Mouse (Mus musculus): ENCODE measurements around the gene Supv3l1.
"Not testable (repeated sequence)": the region's sequence is repeated elsewhere in the genome, so short reads cannot be mapped to it uniquely, and the experiment has no call there.

Gene Supv3l1

DNA sequence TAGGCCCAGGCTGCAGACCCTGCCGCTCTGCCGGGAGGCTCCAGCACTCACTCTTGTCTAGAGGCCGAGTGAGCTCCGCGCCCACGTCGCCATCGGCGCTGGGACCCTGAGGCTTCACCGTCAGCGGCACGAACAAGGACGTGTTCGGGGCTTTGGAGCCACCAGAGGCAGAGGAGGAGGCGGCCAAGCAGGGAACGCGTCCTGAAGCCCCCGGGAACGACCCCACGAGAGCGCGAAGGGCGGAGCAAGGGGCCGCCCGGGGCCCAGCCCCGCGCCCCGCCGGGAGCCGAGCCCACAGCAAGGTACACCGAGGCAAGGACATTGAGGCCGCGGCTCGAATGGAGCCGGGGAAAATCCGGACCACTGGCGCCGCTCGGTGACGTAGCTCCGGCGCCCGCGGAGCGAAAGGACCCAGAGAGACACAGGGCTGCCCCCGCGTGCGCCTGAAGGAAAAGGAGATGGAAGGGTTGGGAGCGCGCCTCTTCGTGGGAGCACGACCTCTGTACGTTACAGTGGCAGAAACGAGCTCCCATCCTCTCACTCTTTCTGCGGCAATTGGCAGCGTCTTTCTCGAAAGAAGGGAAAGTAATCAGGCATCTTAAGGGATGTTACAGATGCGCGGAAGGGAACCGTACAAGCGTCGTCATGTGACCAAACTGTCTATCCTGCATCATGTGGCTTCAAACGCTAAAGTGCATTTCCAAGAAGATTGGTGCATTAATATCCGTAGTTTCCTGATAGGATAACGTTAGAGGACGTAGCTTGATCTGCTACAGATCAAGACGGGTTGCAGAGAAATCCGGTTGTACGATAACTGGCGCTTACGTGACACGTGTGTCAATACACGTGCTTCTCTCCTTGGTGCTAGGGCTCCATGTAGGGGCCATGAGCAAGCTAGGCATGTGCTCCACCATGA lies at the start of gene Supv3l1, which contains the start of gene 4930507D05Rik:
Gene Supv3l1 (minus strand): TSS at position 375 of the 916 bp plus-strand sequence.
Gene 4930507D05Rik (plus strand): TSS at position 126 of the 916 bp plus-strand sequence.
- peak; percentile 88 for DNase-seq

DNA sequence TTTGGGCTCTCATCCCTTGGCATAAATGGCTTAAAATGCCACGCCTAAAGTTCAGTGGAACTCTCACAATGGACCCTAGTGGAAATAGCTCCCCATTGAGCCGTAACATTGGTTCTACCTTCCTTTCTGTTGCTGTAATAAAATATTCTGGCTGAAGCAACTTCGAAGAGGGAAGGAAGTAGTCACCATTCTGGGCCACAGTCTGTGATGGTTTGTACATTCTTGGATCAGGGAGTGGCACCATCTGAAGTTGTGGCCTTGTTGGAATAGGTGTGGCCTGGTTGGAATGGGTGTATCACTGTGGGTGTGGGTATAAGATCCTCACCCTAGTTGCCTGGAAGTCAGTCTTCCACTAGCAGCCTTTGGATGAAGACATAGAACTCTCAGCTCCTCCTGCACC lies 42.1 kb upstream of the Supv3l1 start:
- DNase-seq: not testable (repeated sequence)

GRCm38 (mm10) chr10:62488266-62488665 lies 38.7 kb upstream of the Supv3l1 start:
- DNase-seq: peak; percentile 51

DNA sequence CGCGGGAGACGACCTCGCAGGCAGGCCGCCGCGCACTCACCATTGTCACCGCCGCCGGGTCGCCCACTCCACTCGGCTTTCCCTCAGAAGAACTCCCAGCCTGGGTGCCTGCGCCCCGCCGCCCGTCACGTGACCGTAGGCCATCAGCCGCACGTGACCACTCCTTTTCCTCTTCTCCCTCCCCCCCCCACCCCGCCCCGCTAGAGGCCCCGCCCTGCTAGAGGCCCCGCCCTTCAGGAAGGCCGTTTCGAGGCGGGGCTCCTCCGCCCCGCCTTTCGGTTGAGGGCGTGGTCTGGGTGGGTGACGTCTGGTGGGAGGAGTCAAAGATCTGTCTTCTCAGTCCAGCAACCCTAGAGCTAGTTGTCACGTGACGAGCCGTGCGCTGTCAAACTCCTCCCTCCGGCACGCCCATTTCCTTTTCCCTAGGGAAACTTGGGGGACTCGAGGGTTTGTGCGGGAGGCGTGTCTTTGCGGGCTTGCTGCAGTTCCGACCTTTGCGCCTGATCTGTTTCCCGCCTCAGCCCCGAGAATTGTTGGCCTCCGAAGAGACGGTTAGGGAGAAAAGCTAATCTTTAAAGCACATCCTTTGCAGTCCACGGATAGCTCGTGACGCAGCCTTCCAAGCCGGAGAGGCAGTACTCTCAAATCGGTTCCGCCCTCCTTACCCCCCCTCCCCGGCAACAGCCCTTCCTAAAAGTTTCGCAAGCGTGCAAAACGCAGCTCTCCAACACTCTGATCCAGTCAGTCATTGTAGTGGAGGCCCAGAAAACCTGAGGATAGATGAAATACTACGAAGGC lies 37.3 kb upstream of the Supv3l1 start, which contains the start of gene Vps26a:
Gene Vps26a (minus strand): TSS at position 188 of the 798 bp plus-strand sequence.
- peak; percentile 98 for DNase-seq

- no peak for DNase-seq
Observed at GRCm38 (mm10) chr10:62485878-62486582, 36.5 kb upstream of the Supv3l1 start.

GRCm38 (mm10) chr10:62481108-62481852 lies 31.7 kb upstream of the Supv3l1 start:
- no peak for DNase-seq

GRCm38 (mm10) chr10:62476980-62477379 lies 27.4 kb upstream of the Supv3l1 start:
- no peak for DNase-seq

DNA sequence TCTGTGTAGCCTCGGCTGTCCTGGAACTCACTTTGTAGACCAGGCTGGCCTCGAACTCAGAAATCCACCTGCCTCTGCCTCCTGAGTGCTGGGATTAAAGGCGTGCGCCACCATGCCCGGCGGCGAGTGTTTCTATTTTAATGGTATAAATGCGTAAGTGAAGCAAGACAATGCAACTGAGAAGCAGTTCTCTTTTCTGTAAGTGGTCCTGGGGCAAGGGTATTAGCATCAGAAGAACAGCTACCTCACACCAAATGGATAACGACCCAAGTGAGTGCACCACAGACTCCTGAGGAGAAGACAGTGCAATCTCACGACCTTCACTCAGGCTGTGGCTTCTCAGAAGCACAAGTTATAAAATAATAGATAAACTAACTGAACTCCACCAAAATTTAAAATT lies 25.4 kb upstream of the Supv3l1 start:
- no peak for DNase-seq

DNA sequence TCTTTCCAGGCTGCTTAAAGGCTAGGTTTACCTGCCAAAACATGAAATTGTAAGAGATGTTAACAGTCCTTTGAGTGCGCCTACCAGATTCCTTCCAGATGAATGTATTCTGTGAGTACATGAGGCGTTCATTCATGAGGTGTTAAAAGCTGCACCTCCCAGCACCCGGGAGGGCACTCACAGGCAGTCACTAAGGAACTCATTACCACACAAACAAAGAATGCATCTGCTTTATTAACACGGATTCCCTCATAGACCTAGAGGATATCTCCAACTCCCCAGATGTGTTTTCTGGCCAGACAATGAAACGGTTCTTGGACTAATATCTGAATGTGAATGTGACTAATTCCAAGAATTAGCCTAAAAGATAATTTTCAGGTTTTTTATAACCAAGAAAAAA lies 21.6 kb upstream of the Supv3l1 start:
- no peak for DNase-seq

GRCm38 (mm10) chr10:62469736-62470135 lies 20.2 kb upstream of the Supv3l1 start:
- no peak for DNase-seq

- no peak for DNase-seq
Observed at GRCm38 (mm10) chr10:62461321-62461720, 11.8 kb upstream of the Supv3l1 start.

DNA sequence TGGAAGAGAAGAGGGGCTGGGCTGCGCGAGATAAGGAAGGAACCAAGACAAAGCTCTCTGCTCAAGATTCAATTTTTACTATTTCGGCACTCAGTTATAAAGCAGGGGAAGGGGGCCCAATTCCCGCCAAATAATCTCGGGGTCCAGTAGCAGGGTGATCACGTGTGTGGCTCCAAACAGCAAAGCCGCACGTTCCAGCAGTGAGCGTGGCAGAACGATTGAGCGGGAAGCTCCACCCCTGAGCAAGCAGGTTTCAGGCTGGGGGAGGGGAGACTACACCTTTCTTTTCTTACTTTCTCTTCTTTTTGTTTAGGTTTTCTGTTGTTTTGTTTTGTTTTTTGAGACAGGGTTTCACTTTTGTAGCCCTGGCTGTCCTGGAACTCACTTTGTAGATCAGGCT lies 2.5 kb upstream of the Supv3l1 start:
- not testable (repeated sequence) for DNase-seq

- DNase-seq: no peak
Observed at GRCm38 (mm10) chr10:62450280-62450640, 722 bp upstream of the Supv3l1 start.

- DNase-seq: no peak
Observed at GRCm38 (mm10) chr10:62430427-62430826, 19.1 kb downstream of the Supv3l1 start.

GRCm38 (mm10) chr10:62425081-62425871 lies 24.3 kb downstream of the Supv3l1 start:
- DNase-seq: no peak

- no peak for DNase-seq
Observed at GRCm38 (mm10) chr10:62422255-62422654, 27.3 kb downstream of the Supv3l1 start, which contains the start of gene Hkdc1. Hkdc1 (minus strand) TSS chr10:62422491.

DNA sequence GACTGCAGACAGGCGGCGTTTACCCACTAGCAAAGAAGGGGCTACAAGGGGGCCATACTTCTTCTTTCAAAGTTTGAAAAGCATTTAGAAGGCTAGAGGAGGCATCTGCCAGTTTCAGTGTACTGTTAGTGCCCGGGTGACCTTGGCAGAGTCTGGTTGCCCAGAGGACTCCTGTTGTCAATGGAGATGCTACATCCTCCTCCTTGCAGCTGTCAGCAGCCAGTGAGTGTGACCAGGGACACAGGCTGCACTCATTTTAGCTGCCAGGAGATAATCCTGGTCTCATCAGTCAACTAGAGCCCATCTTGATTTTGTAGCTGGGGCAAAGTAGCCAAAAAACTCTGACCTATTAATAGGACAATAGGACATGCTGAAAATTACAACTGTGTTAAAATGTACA lies 28.4 kb downstream of the Supv3l1 start:
- no peak for DNase-seq

DNA sequence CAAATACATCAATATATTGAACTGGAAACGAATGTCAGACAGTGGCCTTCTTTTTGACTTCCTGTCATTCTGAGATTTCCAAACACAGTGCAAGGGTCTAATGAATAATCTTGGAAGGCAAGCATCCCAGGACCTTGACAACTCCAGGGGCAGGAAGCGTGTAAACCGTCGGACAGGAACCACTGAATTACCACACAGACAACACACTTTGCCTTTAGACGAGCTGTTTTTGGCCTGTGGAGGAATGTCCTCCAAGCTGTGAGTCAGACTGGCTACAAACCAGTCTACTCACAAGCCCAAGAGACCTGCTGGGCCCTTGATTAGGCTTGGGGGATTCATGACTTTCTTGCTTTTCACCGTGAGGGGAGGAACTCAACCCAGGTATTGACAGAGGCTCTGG lies 29.1 kb downstream of the Supv3l1 start:
- no peak for DNase-seq

DNA sequence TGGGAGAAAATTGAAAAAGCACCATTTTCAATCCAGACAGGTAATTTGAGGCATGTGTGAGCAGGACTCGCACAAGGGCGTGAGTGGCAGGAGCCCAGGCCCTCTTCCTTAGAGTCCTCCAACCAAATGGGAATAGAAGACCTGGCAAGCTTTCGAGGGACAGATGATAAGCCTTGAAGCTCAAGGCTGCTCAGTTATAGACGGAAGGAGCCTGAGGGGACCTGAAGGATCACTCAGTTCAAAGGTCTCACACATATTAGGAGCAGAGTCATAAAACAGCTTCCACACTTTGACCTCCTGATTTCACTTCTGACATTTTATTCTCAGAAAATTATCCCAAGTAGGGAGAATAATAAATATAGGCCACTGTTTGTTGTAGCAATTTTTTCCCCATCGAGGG lies 30.1 kb downstream of the Supv3l1 start:
- DNase-seq: no peak

- no peak for DNase-seq
Observed at GRCm38 (mm10) chr10:62418831-62419356, 30.6 kb downstream of the Supv3l1 start.

DNA sequence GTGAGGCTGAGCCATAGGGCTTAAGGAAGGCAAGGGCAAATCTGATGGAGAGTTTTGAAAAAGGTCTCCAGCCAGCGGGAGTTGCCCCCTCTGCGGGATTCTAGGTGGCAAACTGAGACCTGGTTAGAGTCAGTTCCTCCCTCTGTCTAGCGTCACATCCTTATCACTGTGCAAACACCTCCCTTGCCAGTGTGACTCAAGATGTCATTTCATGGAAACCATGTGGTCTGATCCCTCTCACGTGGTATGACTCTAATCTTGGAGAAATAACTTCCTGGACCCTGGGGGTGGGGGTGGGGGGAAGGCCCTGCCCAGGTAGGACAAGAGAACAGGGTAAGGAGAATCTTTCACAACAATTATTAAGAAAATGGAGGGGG lies 35.9 kb downstream of the Supv3l1 start:
- DNase-seq: no peak

All from cerebellum, adult 11-12 months (tissue).